Mouse (Mus musculus) heart, embryonic 16.5 days (tissue): ENCODE measurements around the gene Ipo4. TPM values are rescaled to one million over a fixed set of nuclear protein-coding genes. Genes with fewer than 3 reads are reported as not detected.

ENCODE experiments used
- ATAC-seq: fragments of 200-750 bp; cut with Nextera tagmentation; replicated peaks from 2 replicates; pipeline ENCODE4 v1.8.0; 2017; ENCODE audit warnings: moderate number of reproducible peaks; ENCODE audit not compliant: insufficient read depth, low FRiP score; ENCODE audit errors: extremely low read depth
- H3K27ac ChIP-seq: fragments of 300-500 bp; sonication (generic); 2 replicates; pipeline ENCODE4 v1.5.1; 2014; ENCODE audit warnings: mild to moderate bottlenecking, low read length, control low read depth, moderate library complexity
- H3K27me3 ChIP-seq: fragments of 300-500 bp; sonication (generic); 2 replicates; pipeline ENCODE4 v1.6.1; 2014; ENCODE audit warnings: low read length, mixed read lengths; ENCODE audit not compliant: control insufficient read depth, insufficient read depth
- H3K36me3 ChIP-seq: fragments of 300-500 bp; sonication (generic); 2 replicates; pipeline ENCODE4 v1.6.1; 2014; ENCODE audit not compliant: control insufficient read depth, insufficient read depth
- H3K4me1 ChIP-seq: fragments of 300-500 bp; sonication (generic); 2 replicates; pipeline ENCODE4 v1.6.1; 2014; ENCODE audit warnings: low read length, mixed read lengths; ENCODE audit not compliant: control insufficient read depth, insufficient read depth
- H3K4me2 ChIP-seq: fragments of 300-500 bp; sonication (generic); 2 replicates; pipeline ENCODE4 v1.6.1; 2014; ENCODE audit warnings: low read depth, mild to moderate bottlenecking, control low read depth, low read length
- H3K4me3 ChIP-seq: fragments of 300-500 bp; sonication (generic); 2 replicates; pipeline ENCODE4 v1.5.1; 2014; ENCODE audit warnings: mild to moderate bottlenecking, control low read depth, low read length
- H3K9ac ChIP-seq: fragments of 300-500 bp; sonication (generic); 2 replicates; pipeline ENCODE4 v1.6.1; 2014; ENCODE audit warnings: low read length, control low read depth
- H3K9me3 ChIP-seq: fragments of 300-500 bp; sonication (generic); replicated peaks from 2 replicates; pipeline ENCODE4 v1.6.1; 2016; ENCODE audit warnings: low read length; ENCODE audit not compliant: control insufficient read depth
- WGBS: fragments of 180-500 bp; shearing (Covaris S2); extraction: QIAGEN DNeasy Blood & Tissue Kit; methylation state at CpG from one replicate; pipeline ENCODE4 v1.1.7; 2014; 5-methylcytosine and 5-hydroxymethylcytosine counted together
- polyA plus RNA-seq: library from polyadenylated mRNA; unstranded; fragments of >200 nt; fragmentation: Nextera tagmentation; extraction: Ambion mirVana; gene quantifications from 2 replicates; pipeline ENCODE4 v1.2.1, GENCODE M21; 2015

Gene Ipo4
- polyA plus RNA-seq, 1 experiment from 2014 or later: 64.8 TPM

DNA sequence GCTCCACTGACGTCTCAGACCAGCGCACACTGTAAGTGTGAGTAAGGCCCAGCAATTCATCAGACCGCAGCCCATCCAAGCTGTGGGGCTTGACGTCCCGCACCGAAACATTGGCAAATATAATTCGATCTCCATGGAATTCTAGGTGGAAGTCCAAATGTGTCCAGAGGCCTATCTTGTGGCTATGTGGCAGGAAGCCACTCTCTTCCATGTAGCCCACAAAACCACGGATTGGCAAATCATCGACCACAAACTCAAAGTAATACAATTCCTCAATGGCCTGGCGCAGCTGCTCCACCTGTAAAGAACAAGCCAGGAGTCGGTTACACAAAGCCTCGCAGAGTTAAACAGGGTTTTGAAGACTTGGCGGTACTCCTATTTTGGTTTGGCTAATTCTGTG lies 5.5 kb upstream of the Ipo4 start:
- 93% methylated on average over 13 of the region's 13 CpGs for WGBS
- Histone ChIP-seq H3K27ac (no peak overlapping the region), H3K4me3 (no peak overlapping the region), H3K36me3 (peaks cover 44% of the 10 kb centered on the region), H3K9me3 (no peaks in the 10 kb centered on the region), H3K4me2 (no peak overlapping the region), H3K9ac (no peak overlapping the region), H3K4me1 (peaks cover 19% of the 10 kb centered on the region), H3K27me3 (no peaks in the 10 kb centered on the region)
- no peak for ATAC-seq

DNA sequence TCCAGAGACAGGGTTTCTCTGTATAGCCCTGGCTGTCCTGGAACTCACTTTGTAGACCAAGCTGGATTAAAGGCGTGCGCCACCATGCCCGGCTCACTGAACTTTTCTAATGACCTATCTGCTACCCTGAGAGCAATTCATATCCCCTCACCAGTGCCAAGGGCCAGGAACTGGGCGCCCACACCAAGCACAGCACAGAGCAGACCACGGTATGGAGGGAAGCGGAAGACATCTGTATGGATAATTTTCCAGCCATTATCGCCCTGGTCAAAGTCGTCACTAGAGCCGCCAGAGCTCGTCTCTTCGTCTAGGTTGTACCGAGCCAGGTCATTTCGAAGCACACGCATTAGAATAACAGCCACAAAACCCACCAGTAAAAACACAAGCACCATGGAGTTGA lies 5.1 kb upstream of the Ipo4 start:
- no peak overlapping the region for H3K4me2 ChIP-seq
- no peaks in the 10 kb centered on the region for H3K9me3 ChIP-seq
- H3K9ac ChIP-seq: no peak overlapping the region
- peaks cover 47% of the 10 kb centered on the region for H3K36me3 ChIP-seq
- ATAC-seq: no peak
- H3K4me3 ChIP-seq: no peak overlapping the region
- H3K4me1 ChIP-seq: peaks cover 23% of the 10 kb centered on the region
- H3K27me3 ChIP-seq: no peaks in the 10 kb centered on the region
- H3K27ac ChIP-seq: no peak overlapping the region
- WGBS: 96% methylated on average over 14 of the region's 14 CpGs

DNA sequence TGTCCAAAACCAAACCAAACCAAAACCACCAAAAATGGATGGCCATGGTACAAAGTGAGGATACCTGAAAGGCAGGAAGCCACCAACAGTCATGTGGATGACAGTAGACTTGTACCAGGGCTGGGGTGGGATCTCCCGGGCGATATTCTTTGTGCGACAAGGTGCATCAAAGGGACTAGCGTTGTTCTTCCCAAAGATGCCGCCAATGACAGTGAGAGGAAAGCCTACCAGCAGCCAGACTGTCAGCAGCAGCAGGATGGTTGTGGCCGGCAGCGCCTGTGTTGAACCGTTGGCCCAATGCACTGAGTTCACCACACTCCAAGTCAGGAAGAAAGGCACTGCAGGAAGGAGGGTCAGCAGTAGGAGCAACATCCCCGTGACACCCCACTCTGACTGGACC lies 2.0 kb upstream of the Ipo4 start, which contains the start of gene Gm49378:
Gene Gm49378 (minus strand): TSS at position 101 of the 400 bp plus-strand sequence.
- Histone ChIP-seq H3K4me1 (peaks cover 17% of the 10 kb centered on the region), H3K4me2 (no peak within 1 kb of the TSS), H3K9me3 (no peaks in the 10 kb centered on the region), H3K9ac (no peak within 1 kb of the TSS), H3K27ac (no peak within 1 kb of the TSS), H3K27me3 (no peaks in the 10 kb centered on the region), H3K4me3 (no peak within 1 kb of the TSS), H3K36me3 (peaks cover 58% of the 10 kb centered on the region)
- WGBS: 91% methylated on average over 9 of the region's 9 CpGs
- ATAC-seq: no peak

DNA sequence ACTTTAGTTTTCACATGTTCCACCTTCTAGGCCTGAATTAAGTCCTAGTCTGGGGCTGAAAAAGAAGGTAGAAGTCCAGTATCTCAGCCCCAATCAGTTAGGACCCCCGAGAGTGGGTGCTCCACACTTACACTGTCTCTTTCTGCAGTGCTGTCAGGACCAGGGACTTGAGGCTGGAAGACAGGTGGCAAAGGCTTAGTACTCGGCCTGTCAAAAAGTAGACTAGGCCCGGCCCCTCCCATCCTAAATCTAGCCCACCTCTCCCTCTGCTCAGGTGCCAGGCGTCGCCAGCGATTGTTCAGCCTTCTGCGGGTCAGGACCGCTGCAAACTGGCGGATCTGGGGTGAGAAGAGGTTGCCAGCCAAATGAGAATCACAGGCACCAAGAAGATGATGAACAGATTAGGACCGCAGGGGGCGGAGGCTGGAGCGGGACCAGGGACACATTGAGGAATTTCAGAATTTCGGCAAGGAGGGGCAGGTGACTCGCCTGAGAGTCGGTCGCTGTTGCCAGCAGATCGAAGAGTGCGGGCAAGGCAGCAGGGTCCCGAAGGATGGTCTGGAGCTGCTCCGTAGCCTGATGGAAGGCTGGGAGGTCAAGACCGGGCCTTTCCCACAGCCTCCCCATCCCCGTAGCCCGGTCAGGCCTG lies 759 bp downstream of the Ipo4 start:
- ATAC-seq: peak; percentile 31
- Histone ChIP-seq H3K36me3 (peaks cover 71% of the 10 kb centered on the region), H3K27ac (peak overlapping the region; percentile 69), H3K4me1 (peaks cover 11% of the 10 kb centered on the region), H3K4me2 (peak overlapping the region; percentile 89), H3K9ac (peak overlapping the region; percentile 84), H3K27me3 (no peaks in the 10 kb centered on the region), H3K4me3 (peak overlapping the region; percentile 81), H3K9me3 (no peaks in the 10 kb centered on the region)
- WGBS: 3% methylated on average over 23 of the region's 23 CpGs

DNA sequence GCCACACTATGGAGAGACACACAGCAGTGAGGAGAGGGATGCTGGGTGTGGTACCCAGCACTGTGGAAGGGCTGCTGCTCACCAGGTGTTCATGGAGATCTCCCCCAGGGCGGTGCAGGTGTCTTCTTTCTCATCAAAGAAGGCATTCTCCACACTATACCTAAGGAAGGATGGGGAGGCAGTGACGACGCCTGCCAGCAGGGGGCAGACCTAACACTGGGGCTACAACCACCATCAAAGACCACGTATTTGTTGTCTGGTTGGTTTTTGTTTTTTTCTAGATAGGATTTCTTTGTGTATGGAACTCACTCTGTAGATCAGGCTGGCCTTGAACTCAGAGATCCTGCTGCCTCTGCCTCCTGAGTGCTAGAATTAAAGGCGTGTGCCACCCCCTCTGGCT lies 6.4 kb downstream of the Ipo4 start:
- no peaks in the 10 kb centered on the region for H3K27me3 ChIP-seq
- H3K4me3 ChIP-seq: no peak overlapping the region
- H3K27ac ChIP-seq: no peak overlapping the region
- 54% methylated on average over 5 of the region's 5 CpGs for WGBS
- no peak for ATAC-seq
- H3K4me1 ChIP-seq: no peaks in the 10 kb centered on the region
- no peaks in the 10 kb centered on the region for H3K9me3 ChIP-seq
- H3K36me3 ChIP-seq: peaks cover 84% of the 10 kb centered on the region
- no peak overlapping the region for H3K4me2 ChIP-seq
- no peak overlapping the region for H3K9ac ChIP-seq

DNA sequence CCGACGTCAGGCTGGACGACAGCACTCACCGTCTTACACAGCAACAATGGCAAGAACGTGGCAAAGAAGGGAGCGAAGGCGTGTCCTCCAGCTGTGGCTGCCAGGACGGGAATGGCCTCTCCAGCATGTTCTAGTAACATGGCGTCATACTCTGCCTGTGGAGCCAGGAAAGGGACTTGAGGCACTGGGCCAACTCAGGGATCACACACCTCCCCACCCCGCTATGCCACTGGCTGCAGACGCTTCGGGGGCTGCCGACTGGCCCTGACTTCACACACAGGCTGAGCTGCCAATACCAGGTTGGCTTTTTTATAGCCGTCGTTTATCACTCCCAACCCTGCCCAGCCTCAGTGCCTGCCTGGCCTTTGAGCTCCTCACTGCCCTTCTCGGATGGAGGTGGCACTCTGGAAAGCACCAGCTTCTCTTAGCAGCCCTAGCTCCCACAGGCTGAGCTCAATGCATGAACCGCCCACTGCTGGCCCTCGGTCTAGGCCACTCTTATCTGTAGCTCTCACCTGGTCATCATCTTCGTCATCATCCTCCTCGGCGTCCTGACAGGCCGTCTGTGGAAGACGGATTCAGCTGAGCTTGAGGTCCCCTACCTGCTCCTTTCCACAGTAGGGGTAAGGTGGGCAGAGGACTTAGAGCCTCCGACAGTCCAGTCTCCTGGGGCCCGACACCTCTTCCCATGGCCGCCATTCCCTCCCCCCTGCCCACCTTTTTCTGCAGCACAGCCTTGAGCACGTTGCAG lies 7.5 kb downstream of the Ipo4 start:
- Histone ChIP-seq H3K9ac (no peak overlapping the region), H3K36me3 (peaks cover 77% of the 10 kb centered on the region), H3K27ac (no peak overlapping the region), H3K4me2 (no peak overlapping the region), H3K4me3 (no peak overlapping the region), H3K27me3 (no peaks in the 10 kb centered on the region), H3K9me3 (no peaks in the 10 kb centered on the region), H3K4me1 (no peaks in the 10 kb centered on the region)
- 89% methylated on average over 27 of the region's 27 CpGs for WGBS
- no peak for ATAC-seq

DNA sequence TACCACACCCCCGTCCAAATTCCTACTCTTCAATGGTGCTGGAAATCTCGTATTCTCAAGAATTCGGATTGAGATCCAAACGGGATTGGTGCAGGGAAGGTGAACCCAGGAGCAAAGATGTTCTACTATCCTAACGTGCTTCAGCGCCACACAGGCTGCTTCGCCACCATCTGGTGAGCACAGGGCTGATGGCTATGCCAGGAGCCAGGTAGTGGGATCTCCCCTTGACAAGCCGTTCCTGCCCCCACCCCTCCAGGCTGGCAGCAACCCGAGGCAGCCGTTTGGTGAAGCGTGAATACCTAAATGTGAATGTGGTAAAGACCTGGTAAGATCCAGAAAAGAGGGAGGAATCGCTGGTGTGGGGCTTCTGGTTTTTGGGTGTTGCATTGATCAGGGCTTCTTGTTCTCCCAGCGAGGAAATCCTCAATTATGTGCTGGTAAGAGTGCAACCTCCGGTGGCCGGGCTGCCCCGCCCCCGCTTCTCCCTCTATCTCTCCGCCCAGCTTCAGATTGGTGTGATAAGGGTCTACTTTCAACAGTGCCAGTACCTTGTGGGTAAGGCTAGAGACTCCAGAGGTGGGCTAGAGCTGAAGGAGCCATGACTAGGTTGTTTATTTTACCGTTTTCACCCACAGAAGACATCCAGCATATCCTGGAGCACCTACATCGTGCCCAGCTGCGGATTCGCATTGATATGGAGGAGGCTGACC lies 17.1 kb downstream of the Ipo4 start:
- H3K27me3 ChIP-seq: no peaks in the 10 kb centered on the region
- H3K4me1 ChIP-seq: peaks cover 10% of the 10 kb centered on the region
- H3K4me2 ChIP-seq: peak overlapping the region; percentile 61
- 28% methylated on average over 22 of the region's 22 CpGs for WGBS
- H3K9ac ChIP-seq: 0 out of 2 replicates have a peak overlapping the region, but pooled peaks have one; percentile 38
- H3K9me3 ChIP-seq: no peaks in the 10 kb centered on the region
- H3K4me3 ChIP-seq: peak overlapping the region; percentile 33
- no peak for ATAC-seq
- H3K36me3 ChIP-seq: no peaks in the 10 kb centered on the region
- H3K27ac ChIP-seq: no peak overlapping the region

DNA sequence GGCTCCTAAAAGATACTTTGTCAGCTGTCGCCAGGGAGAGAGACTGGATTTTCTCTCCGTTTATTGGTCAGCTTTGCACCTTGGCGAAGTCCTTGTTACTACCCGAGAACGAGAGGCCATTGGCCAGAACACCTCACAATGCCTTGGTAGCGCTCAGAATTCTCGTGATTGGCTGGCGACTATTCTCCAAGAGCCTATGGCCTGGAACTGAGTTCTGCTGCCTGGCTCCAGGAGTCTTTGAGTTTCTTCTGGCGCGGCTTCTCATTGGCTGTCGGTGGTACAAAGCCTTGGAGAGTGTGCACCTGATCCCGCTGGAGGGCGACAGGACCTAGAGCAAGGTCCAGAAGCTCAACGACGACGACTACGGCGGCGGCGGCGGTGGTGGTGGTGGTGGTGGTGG lies 17.9 kb downstream of the Ipo4 start, which contains the start of gene Rec8:
Gene Rec8 (plus strand): TSS at position 216 of the 400 bp plus-strand sequence.
- peak within 1 kb of the TSS; percentile 61 for H3K4me2 ChIP-seq

DNA sequence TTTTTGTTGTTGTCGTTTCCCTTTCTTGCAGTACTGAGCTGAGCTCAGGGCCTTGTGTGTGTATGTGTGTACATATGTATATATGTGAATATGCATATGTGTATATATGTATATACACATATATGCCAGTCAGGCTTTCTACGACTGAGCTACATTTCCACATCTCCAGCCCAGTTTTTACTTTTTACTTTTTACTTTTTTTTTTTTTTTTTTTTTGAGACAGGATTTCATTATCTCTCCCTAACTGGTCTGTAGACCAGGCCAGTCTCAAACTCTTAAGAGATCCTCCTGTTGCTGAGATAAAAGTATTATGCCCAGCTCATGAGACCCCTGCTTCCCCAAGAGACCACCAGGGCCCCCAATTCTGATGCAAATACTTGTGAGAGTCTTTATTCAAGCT lies 18.9 kb downstream of the Ipo4 start:
- no peak for ATAC-seq
- 84% methylated on average over 2 of the region's 2 CpGs for WGBS
- Histone ChIP-seq H3K4me1 (peaks cover 10% of the 10 kb centered on the region), H3K27me3 (no peaks in the 10 kb centered on the region), H3K27ac (no peak overlapping the region), H3K9me3 (no peaks in the 10 kb centered on the region), H3K9ac (no peak overlapping the region), H3K36me3 (no peaks in the 10 kb centered on the region), H3K4me3 (no peak overlapping the region), H3K4me2 (no peak overlapping the region)

More for the DNA sequence above, 17.9 kb downstream of the Ipo4 start, which contains the start of gene Rec8:
- Histone ChIP-seq H3K4me3 (peak within 1 kb of the TSS; percentile 33), H3K27me3 (no peaks in the 10 kb centered on the region), H3K4me1 (peaks cover 10% of the 10 kb centered on the region), H3K27ac (0 out of 2 replicates have a peak within 1 kb of the TSS, but pooled peaks have one; percentile 16), H3K36me3 (no peaks in the 10 kb centered on the region), H3K9me3 (no peaks in the 10 kb centered on the region), H3K9ac (peak within 1 kb of the TSS; percentile 38)
- peak; percentile 80 for ATAC-seq
- whole genome bisulfite sequencing: 6% methylated on average over 21 of the region's 21 CpGs
